Mouse (Mus musculus): Measurements from ENCODE around the gene Usp36. TPM values are rescaled to one million over a fixed set of nuclear protein-coding genes. Genes with fewer than 3 reads are reported as not detected.

Usp36 gene
- polyA plus RNA-seq, 1 experiment from 2014 or later = 17.9 TPM

GRCm38 (mm10) chr11:118225056-118225836 lies 64.8 kb downstream of the Usp36 start:
- Histone ChIP-seq H3K9ac (ENCODE audit: low read length) (no peak overlapping the region), H3K4me3 (ENCODE audit: low read length) (no peak overlapping the region), H3K27me3 (ENCODE audit: control insufficient read depth, insufficient read depth, low read depth, low read length) (no peaks in the 10 kb centered on the region), H3K36me3 (ENCODE audit: control insufficient read depth, insufficient read depth, low read length) (no peaks in the 10 kb centered on the region), H3K27ac (ENCODE audit: low read length) (no peak overlapping the region), H3K9me3 (ENCODE audit: control insufficient read depth, low read length) (no peaks in the 10 kb centered on the region), H3K4me2 (ENCODE audit: low read depth, low read length) (no peak overlapping the region), H3K4me1 (replicated peaks; ENCODE audit: control insufficient read depth, insufficient read depth, low read length) (peaks cover 3% of the 10 kb centered on the region; the same call in 1 of the 2 replicates)
- WGBS = 78% methylated on average over 12 of the region's 12 CpGs
- no peak for ATAC-seq (ENCODE audit: low read depth)

DNA sequence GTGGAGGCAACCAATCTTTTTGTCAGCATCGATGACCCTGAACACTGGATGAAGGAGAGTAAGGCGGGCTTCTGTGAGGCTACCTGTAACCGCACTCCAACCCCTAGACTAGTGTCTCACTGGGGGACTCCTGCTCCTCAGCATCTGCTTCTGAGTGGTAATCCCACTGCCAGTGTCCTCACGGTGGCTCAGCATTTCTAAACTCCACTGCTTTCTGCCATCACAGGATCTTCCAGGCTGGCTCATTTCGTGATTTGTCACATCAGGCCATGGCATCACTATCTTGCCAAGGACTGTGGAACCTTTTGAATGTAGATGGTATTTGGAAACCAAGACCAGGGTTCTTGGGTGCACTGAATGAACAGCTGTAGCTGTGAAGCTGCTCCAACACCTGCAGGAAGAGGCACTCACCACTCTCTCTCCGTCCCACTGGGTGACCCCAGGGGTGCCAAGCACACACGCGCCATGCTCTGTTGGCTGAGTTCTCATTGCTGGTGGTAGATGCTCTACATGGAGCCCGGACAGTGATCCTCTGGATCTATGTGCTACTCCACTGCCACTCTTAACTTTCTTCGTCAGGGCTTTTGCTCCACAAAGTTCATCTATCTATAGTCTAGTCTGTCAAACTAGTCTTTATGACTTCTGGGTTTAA lies 66.5 kb downstream of the Usp36 start:
- Histone ChIP-seq H3K4me1 (replicated peaks; ENCODE audit: control insufficient read depth, insufficient read depth, low read length) (peaks cover 3% of the 10 kb centered on the region; the same call in 1 of the 2 replicates), H3K4me3 (ENCODE audit: low read length) (no peak overlapping the region), H3K27me3 (ENCODE audit: control insufficient read depth, insufficient read depth, low read depth, low read length) (no peaks in the 10 kb centered on the region), H3K9me3 (ENCODE audit: control insufficient read depth, low read length) (no peaks in the 10 kb centered on the region), H3K9ac (ENCODE audit: low read length) (no peak overlapping the region), H3K4me2 (ENCODE audit: low read depth, low read length) (no peak overlapping the region), H3K27ac (ENCODE audit: low read length) (no peak overlapping the region), H3K36me3 (ENCODE audit: control insufficient read depth, insufficient read depth, low read length) (no peaks in the 10 kb centered on the region)
- no peak for ATAC-seq (ENCODE audit: low read depth)
- 79% methylated on average over 10 of the region's 10 CpGs for WGBS

DNA sequence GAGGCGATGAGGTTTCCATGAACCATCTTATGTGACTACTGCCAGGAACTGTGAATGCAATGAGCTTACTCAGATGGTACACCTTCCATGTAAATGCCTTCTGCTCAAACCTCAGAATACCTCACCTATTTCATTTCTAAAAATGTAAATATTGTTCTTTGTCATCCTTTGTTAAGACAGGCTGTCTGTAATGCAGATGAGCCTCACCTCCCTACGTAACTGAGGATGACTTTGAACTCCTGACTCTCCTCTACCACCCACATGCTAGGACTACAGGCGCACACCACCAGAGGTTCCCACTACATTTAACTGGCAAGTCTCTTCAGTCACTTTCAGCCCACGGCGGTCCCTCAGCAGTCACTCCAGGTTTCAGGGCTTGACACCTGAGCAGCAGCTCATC lies 67.1 kb downstream of the Usp36 start:
- no peak overlapping the region for H3K4me3 ChIP-seq (ENCODE audit: low read length)
- no peaks in the 10 kb centered on the region for H3K36me3 ChIP-seq (ENCODE audit: control insufficient read depth, insufficient read depth, low read length)
- H3K4me2 ChIP-seq (ENCODE audit: low read depth, low read length) = no peak overlapping the region
- H3K27me3 ChIP-seq (ENCODE audit: control insufficient read depth, insufficient read depth, low read depth, low read length) = no peaks in the 10 kb centered on the region
- H3K9me3 ChIP-seq (ENCODE audit: control insufficient read depth, low read length) = no peaks in the 10 kb centered on the region
- no peak overlapping the region for H3K27ac ChIP-seq (ENCODE audit: low read length)
- H3K9ac ChIP-seq (ENCODE audit: low read length) = no peak overlapping the region
- peaks cover 3% of the 10 kb centered on the region; the same call in 1 of the 2 replicates for H3K4me1 ChIP-seq (replicated peaks; ENCODE audit: control insufficient read depth, insufficient read depth, low read length)
- 73% methylated on average over 5 of the region's 5 CpGs for WGBS
- no peak for ATAC-seq (ENCODE audit: low read depth)

GRCm38 (mm10) chr11:118222351-118222885 lies 67.6 kb downstream of the Usp36 start:
- H3K36me3 ChIP-seq (ENCODE audit: control insufficient read depth, insufficient read depth, low read length) = no peaks in the 10 kb centered on the region

GRCm38 (mm10) chr11:118220561-118221262 lies 69.3 kb downstream of the Usp36 start:
- 22% methylated on average over 7 of the region's 7 CpGs for WGBS
- H3K4me2 ChIP-seq (ENCODE audit: low read depth, low read length) = no peak overlapping the region
- no peaks in the 10 kb centered on the region for H3K9me3 ChIP-seq (ENCODE audit: control insufficient read depth, low read length)

More at GRCm38 (mm10) chr11:118222351-118222885, 67.6 kb downstream of the Usp36 start:
- ATAC-seq (ENCODE audit: low read depth) = no peak
- H3K4me1 ChIP-seq (replicated peaks; ENCODE audit: control insufficient read depth, insufficient read depth, low read length) = peaks cover 3% of the 10 kb centered on the region; the same call in 1 of the 2 replicates
- H3K27ac ChIP-seq (ENCODE audit: low read length) = no peak overlapping the region
- 46% methylated on average over 6 of the region's 6 CpGs for WGBS
- H3K27me3 ChIP-seq (ENCODE audit: control insufficient read depth, insufficient read depth, low read depth, low read length) = no peaks in the 10 kb centered on the region
- H3K4me3 ChIP-seq (ENCODE audit: low read length) = no peak overlapping the region
- H3K4me2 ChIP-seq (ENCODE audit: low read depth, low read length) = no peak overlapping the region
- H3K9ac ChIP-seq (ENCODE audit: low read length) = no peak overlapping the region; the same call in 1 of the 2 replicates
- H3K9me3 ChIP-seq (ENCODE audit: control insufficient read depth, low read length) = no peaks in the 10 kb centered on the region

DNA sequence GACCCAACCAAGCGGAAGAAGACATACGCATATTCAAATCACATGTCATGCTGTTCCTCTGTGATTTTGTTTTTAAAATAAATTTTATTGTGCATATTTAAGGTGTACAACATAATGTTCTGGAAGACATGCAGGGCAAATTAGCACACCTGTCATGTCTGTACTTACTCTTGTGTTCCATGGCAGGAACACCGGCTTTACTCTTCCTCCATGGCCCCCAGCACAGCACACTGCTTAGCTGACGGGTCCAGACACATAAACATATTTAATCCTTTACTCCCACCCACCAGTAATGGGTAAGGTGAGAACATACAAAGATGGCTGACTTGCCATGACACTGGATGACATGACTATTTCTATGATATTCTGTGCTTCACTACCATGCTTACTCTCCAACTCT lies 71.0 kb downstream of the Usp36 start:
- Histone ChIP-seq H3K27ac (ENCODE audit: low read length) (no peak overlapping the region), H3K27me3 (ENCODE audit: control insufficient read depth, insufficient read depth, low read depth, low read length) (no peaks in the 10 kb centered on the region), H3K4me3 (ENCODE audit: low read length) (no peak overlapping the region), H3K9ac (ENCODE audit: low read length) (no peak overlapping the region), H3K36me3 (ENCODE audit: control insufficient read depth, insufficient read depth, low read length) (no peaks in the 10 kb centered on the region), H3K9me3 (ENCODE audit: control insufficient read depth, low read length) (no peaks in the 10 kb centered on the region), H3K4me2 (ENCODE audit: low read depth, low read length) (no peak overlapping the region), H3K4me1 (replicated peaks; ENCODE audit: control insufficient read depth, insufficient read depth, low read length) (peaks cover 3% of the 10 kb centered on the region; the same call in 1 of the 2 replicates)
- no peak for ATAC-seq (ENCODE audit: low read depth)
- 90% methylated on average over 4 of the region's 4 CpGs for WGBS

More at GRCm38 (mm10) chr11:118220561-118221262, 69.3 kb downstream of the Usp36 start:
- Histone ChIP-seq H3K27ac (ENCODE audit: low read length) (no peak overlapping the region), H3K4me3 (ENCODE audit: low read length) (no peak overlapping the region), H3K9ac (ENCODE audit: low read length) (no peak overlapping the region), H3K27me3 (ENCODE audit: control insufficient read depth, insufficient read depth, low read depth, low read length) (no peaks in the 10 kb centered on the region), H3K36me3 (ENCODE audit: control insufficient read depth, insufficient read depth, low read length) (no peaks in the 10 kb centered on the region), H3K4me1 (replicated peaks; ENCODE audit: control insufficient read depth, insufficient read depth, low read length) (peaks cover 3% of the 10 kb centered on the region; the same call in 1 of the 2 replicates)
- ATAC-seq (ENCODE audit: low read depth) = no peak

DNA sequence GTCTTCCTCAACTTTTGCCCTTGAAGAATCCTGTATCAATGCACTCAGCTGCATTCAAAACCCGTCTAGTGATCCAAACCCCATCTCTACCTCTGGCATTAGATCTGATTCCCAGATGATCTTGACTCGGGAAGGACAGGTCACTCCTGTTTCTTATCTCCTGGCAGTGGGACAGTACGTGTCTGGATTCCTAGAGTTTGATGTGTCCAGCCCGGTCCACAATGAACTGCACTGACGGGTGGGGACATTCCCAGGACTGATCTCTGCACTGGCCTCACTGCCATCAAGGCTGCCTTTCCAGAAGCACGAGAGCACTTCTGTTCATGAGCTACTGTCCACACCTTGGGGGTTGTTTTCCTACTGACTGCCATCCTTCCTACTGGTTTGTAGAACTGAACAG lies 73.6 kb downstream of the Usp36 start:
- WGBS = 70% methylated on average over 6 of the region's 6 CpGs
- ATAC-seq (ENCODE audit: low read depth) = no peak
- no peak overlapping the region for H3K27ac ChIP-seq (ENCODE audit: low read length)

DNA sequence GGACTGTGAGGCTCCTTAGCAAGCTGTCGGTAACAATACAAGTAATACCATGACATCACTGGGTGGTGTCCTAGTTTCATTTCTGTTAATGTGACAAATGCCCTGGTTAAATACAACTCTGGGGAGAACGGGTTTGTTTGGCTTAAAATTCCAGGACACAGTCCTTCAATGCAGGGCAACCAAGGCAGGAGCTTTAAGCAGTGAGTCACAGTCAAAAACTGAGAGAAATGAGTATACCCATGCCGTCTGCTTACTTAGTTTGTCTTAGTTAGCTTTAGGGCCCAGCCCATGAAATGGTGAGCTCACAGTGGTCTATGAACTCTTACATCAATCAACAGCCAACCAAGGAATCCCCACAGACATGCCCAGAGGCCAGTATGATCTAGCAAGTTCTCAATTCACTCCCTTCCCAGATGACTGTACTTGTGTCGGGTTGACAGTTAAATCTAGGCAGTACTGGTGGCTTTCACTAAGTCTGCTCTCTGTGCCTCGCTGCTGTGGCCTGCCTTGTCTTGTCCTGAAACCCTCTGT lies 74.1 kb downstream of the Usp36 start:
- Histone ChIP-seq H3K36me3 (ENCODE audit: control insufficient read depth, insufficient read depth, low read length) (no peaks in the 10 kb centered on the region), H3K27me3 (ENCODE audit: control insufficient read depth, insufficient read depth, low read depth, low read length) (no peaks in the 10 kb centered on the region), H3K9me3 (ENCODE audit: control insufficient read depth, low read length) (no peaks in the 10 kb centered on the region), H3K27ac (ENCODE audit: low read length) (no peak overlapping the region), H3K4me2 (ENCODE audit: low read depth, low read length) (no peak overlapping the region), H3K4me3 (ENCODE audit: low read length) (no peak overlapping the region), H3K9ac (ENCODE audit: low read length) (no peak overlapping the region), H3K4me1 (replicated peaks; ENCODE audit: control insufficient read depth, insufficient read depth, low read length) (peaks cover 15% of the 10 kb centered on the region; the same call in 1 of the 2 replicates)
- no peak for ATAC-seq (ENCODE audit: low read depth)
- WGBS = 54% methylated on average over 5 of the region's 5 CpGs

More for the DNA sequence above, 73.6 kb downstream of the Usp36 start:
- Histone ChIP-seq H3K9me3 (ENCODE audit: control insufficient read depth, low read length) (no peaks in the 10 kb centered on the region), H3K27me3 (ENCODE audit: control insufficient read depth, insufficient read depth, low read depth, low read length) (no peaks in the 10 kb centered on the region), H3K4me1 (replicated peaks; ENCODE audit: control insufficient read depth, insufficient read depth, low read length) (peaks cover 12% of the 10 kb centered on the region; the same call in 1 of the 2 replicates), H3K36me3 (ENCODE audit: control insufficient read depth, insufficient read depth, low read length) (no peaks in the 10 kb centered on the region), H3K4me3 (ENCODE audit: low read length) (no peak overlapping the region), H3K4me2 (ENCODE audit: low read depth, low read length) (no peak overlapping the region), H3K9ac (ENCODE audit: low read length) (no peak overlapping the region)
